ENCODE assay signal across 10 mouse cellular contexts in genomic region chr19:56231849-56232248, GRCm38 (mm10). TPM values are rescaled to one million over a fixed set of nuclear protein-coding genes. Genes with fewer than 3 reads are reported as not detected.
A peak's percentile ranks its signal among the peaks of the same experiment; 100 is the strongest.
DNase-seq lines count a peak whose midpoint lies in the region; ATAC-seq lines count a peak whose summit lies in the region.
"Had no signal": no experiment of that assay in that cellular context is flagged by ENCODE, and none has a peak within 500 bp of the region (broad histone marks: within the 10 kb centered on the region; RNA-seq: fewer than 3 reads in every experiment).

No protein-coding gene starts in this region.

- no peak for DNase-seq in kidney, adult 9 months
- no peak for DNase-seq in embryonic facial prominence, embryonic 11.5 days (ENCODE audit: low spot score)
- DNase-seq in midbrain, embryonic 11.5 days (ENCODE audit: low spot score, missing footprints) = peak; percentile 86
- no peak for DNase-seq in cerebellum, adult 18-20 months
- DNase-seq in thymus, postnatal 25 days = no peak

- H3K9ac ChIP-seq in kidney, embryonic 16.5 days (replicated peaks; ENCODE audit: low read length) = no peak overlapping the region
- H3K9ac ChIP-seq in embryonic facial prominence, embryonic 11.5 days (replicated peaks; ENCODE audit: low read length) = no peak overlapping the region
- no peak overlapping the region for H3K9ac ChIP-seq in hindbrain, embryonic 13.5 days
- no peak overlapping the region for H3K9ac ChIP-seq in midbrain, embryonic 11.5 days (ENCODE audit: low read length)
- H3K9ac ChIP-seq: liver, embryonic 15.5 days had no signal

- H3K4me2 ChIP-seq in kidney, embryonic 16.5 days (replicated peaks; ENCODE audit: low read depth, low read length) = no peak overlapping the region
- H3K4me2 ChIP-seq in embryonic facial prominence, embryonic 11.5 days (ENCODE audit: low read depth, low read length) = no peak overlapping the region
- peak overlapping the region; percentile 36 for H3K4me2 ChIP-seq in hindbrain, embryonic 13.5 days
- no peak overlapping the region for H3K4me2 ChIP-seq in midbrain, embryonic 11.5 days
- H3K4me2 ChIP-seq: liver, embryonic 15.5 days had no signal

- no peak overlapping the region for H3K4me3 ChIP-seq in kidney, embryonic 16.5 days (ENCODE audit: low read length)
- no peak overlapping the region for H3K4me3 ChIP-seq in embryonic facial prominence, embryonic 11.5 days (ENCODE audit: low read depth, low read length)
- H3K4me3 ChIP-seq in hindbrain, embryonic 13.5 days = no peak overlapping the region
- H3K4me3 ChIP-seq in midbrain, embryonic 11.5 days (ENCODE audit: low read depth, low read length) = no peak overlapping the region
- H3K4me3 ChIP-seq: liver, embryonic 15.5 days had no signal

- ATAC-seq in kidney, embryonic 16.5 days (ENCODE audit: low FRiP score, low TSS enrichment) = no peak
- no peak for ATAC-seq in embryonic facial prominence, embryonic 11.5 days (replicated peaks; ENCODE audit: insufficient number of reproducible peaks, low FRiP score, low TSS enrichment, low read depth)
- no peak for ATAC-seq in hindbrain, embryonic 13.5 days (ENCODE audit: low FRiP score)
- no peak for ATAC-seq in midbrain, embryonic 11.5 days (ENCODE audit: low FRiP score)
- no peak for ATAC-seq in erythroid progenitor cell, adult 5-6 weeks (replicated peaks; ENCODE audit: low FRiP score, poor library complexity, severe bottlenecking)

- H3K27me3 ChIP-seq in kidney, embryonic 16.5 days (ENCODE audit: insufficient read depth, low read length) = no peaks in the 10 kb centered on the region
- no peaks in the 10 kb centered on the region for H3K27me3 ChIP-seq in embryonic facial prominence, embryonic 11.5 days (ENCODE audit: control insufficient read depth, insufficient read depth, low read length)
- H3K27me3 ChIP-seq in hindbrain, embryonic 13.5 days = no peaks in the 10 kb centered on the region
- no peaks in the 10 kb centered on the region for H3K27me3 ChIP-seq in midbrain, embryonic 11.5 days (ENCODE audit: control insufficient read depth, insufficient read depth, low read length)
- H3K27me3 ChIP-seq: liver, embryonic 15.5 days had no signal

- H3K27ac ChIP-seq in kidney, embryonic 16.5 days (ENCODE audit: low read length) = peak overlapping the region; percentile 31; the same call in 1 of the 2 replicates
- H3K27ac ChIP-seq in embryonic facial prominence, embryonic 11.5 days (replicated peaks; ENCODE audit: low read depth, low read length) = 0 out of 2 replicates have a peak overlapping the region, but pooled peaks have one; percentile 22
- H3K27ac ChIP-seq in hindbrain, embryonic 13.5 days = 0 out of 2 replicates have a peak overlapping the region, but pooled peaks have one; percentile 64
- no peak overlapping the region for H3K27ac ChIP-seq in midbrain, embryonic 11.5 days (ENCODE audit: low read depth, low read length)
- H3K27ac ChIP-seq: liver, embryonic 15.5 days had no signal

- H3K9me3 ChIP-seq in kidney, embryonic 16.5 days (ENCODE audit: low read length) = 0 out of 2 replicates have a peak, but pooled peaks cover 3% of the 10 kb centered on the region
- 0 out of 2 replicates have a peak, but pooled peaks cover 2% of the 10 kb centered on the region for H3K9me3 ChIP-seq in embryonic facial prominence, embryonic 11.5 days (replicated peaks; ENCODE audit: control insufficient read depth, low read length)
- H3K9me3 ChIP-seq in hindbrain, embryonic 13.5 days = no peaks in the 10 kb centered on the region
- peaks cover 4% of the 10 kb centered on the region; the same call in 1 of the 2 replicates for H3K9me3 ChIP-seq in midbrain, embryonic 11.5 days (ENCODE audit: control insufficient read depth, low read length)

- H3K36me3 ChIP-seq in kidney, embryonic 16.5 days (ENCODE audit: insufficient read depth, low read length) = no peaks in the 10 kb centered on the region
- no peaks in the 10 kb centered on the region for H3K36me3 ChIP-seq in embryonic facial prominence, embryonic 11.5 days (replicated peaks; ENCODE audit: control insufficient read depth, insufficient read depth, low read depth, low read length)
- no peaks in the 10 kb centered on the region for H3K36me3 ChIP-seq in hindbrain, embryonic 13.5 days
- H3K36me3 ChIP-seq in midbrain, embryonic 11.5 days (ENCODE audit: control insufficient read depth, insufficient read depth, low read length) = no peaks in the 10 kb centered on the region
- H3K36me3 ChIP-seq: liver, embryonic 15.5 days had no signal

- WGBS in kidney, embryonic 16.5 days = 43% methylated on average over 9 of the region's 9 CpGs
- WGBS in embryonic facial prominence, embryonic 11.5 days = 42% methylated on average over 9 of the region's 9 CpGs
- WGBS in hindbrain, embryonic 13.5 days = 28% methylated on average over 9 of the region's 9 CpGs
- 50% methylated on average over 9 of the region's 9 CpGs for WGBS in midbrain, embryonic 11.5 days

- H3K4me1 ChIP-seq in kidney, embryonic 16.5 days (ENCODE audit: insufficient read depth, low read length) = 0 out of 2 replicates have a peak, but pooled peaks cover 6% of the 10 kb centered on the region
- peaks cover 3% of the 10 kb centered on the region; the same call in 1 of the 2 replicates for H3K4me1 ChIP-seq in embryonic facial prominence, embryonic 11.5 days (ENCODE audit: control insufficient read depth, insufficient read depth, low read length)
- H3K4me1 ChIP-seq in hindbrain, embryonic 13.5 days (replicated peaks) = peaks cover 19% of the 10 kb centered on the region
- no peaks in the 10 kb centered on the region for H3K4me1 ChIP-seq in midbrain, embryonic 11.5 days (ENCODE audit: control insufficient read depth, insufficient read depth, low read length)
- H3K4me1 ChIP-seq: liver, embryonic 15.5 days had no signal

RNA-seq across cellular contexts. Expression of gene Habp2, which starts 55.1 kb away (rescaled TPM):
- 46.3 and 50.5 TPM in 2 replicates for polyA plus RNA-seq in kidney, embryonic 16.5 days (2015; fragmentation: Nextera tagmentation; extraction: Ambion mirVana)
- polyA plus RNA-seq in embryonic facial prominence, embryonic 11.5 days (2014; fragmentation: Nextera tagmentation; extraction: Ambion mirVana) = not detected in 2 replicates
- 0.09 TPM in 1 of 2 replicates, not detected in the other for polyA plus RNA-seq in hindbrain, embryonic 13.5 days (2015; fragmentation: Nextera tagmentation; extraction: Ambion mirVana)
- polyA plus RNA-seq in midbrain, embryonic 11.5 days (2014; fragmentation: Nextera tagmentation; extraction: Ambion mirVana) = not detected in 2 replicates
- not detected in 2 replicates for total RNA-seq in erythroid progenitor cell, adult 5-6 weeks (2015; ENCODE audit: low replicate concordance)
- total RNA-seq in erythroid progenitor cell, adult 5-6 weeks (2017; ENCODE audit: low replicate concordance) = not detected in 2 replicates
- total RNA-seq: layer of hippocampus, adult 18-20 months had no signal

Comparison
In these comparisons a context has a peak if more than half of its experiments do, and no peak if none do; other contexts are left out.
1. RNA of gene Habp2, which starts 55.1 kb away (polyA plus RNA-seq): 46.3 to 50.5 TPM in kidney, embryonic 16.5 days; not detected in embryonic facial prominence, embryonic 11.5 days, not detected in midbrain, embryonic 11.5 days and 0.09 TPM in hindbrain, embryonic 13.5 days; every median in the first group is over 10 times any median in the second.